In the genomic region with DNA sequence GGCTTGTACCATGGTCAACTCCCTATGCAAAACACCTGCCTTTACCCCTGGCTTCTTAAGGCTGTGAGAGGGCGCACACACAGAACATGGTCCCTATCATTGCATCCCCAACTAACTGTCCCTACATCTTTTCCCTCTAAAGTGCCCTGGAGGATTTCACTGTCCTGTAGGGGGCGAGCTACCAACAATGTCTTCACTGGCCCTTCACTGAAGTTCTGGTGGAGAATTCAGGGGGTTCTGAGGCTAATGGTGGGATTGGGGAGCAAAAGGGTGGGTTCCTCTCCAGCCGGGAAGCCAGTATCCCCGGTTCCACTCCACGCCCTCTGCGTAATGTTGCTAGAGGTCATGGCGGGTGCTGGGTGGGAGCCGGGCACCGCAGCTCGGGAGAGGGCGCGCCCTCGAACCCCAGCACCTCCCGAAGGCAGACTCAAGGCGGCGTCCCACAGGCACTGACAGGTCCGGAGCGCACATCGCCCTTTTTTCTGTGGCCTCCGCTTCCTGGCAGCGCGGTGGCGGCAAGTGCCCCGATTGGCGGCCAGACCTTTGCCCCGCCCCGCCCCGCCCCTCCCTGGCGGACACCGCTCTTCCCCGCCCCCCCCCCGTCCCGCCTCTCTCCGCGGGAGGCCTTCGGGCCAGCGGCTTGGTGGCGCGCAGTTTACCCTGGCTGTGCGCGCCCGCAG, we compare ENCODE assay signal across 24 mouse cellular contexts.
DNase-seq lines count a peak whose midpoint lies in the region; ATAC-seq and TF ChIP-seq lines count a peak whose summit lies in the region.
"Had no signal": no experiment of that assay in that cellular context is flagged by ENCODE, and none has a peak within 500 bp of the region (broad histone marks: within the 10 kb centered on the region; RNA-seq: fewer than 3 reads in every experiment).

No protein-coding gene starts in this region.

- ATAC-seq in CD4-positive, CD25-positive, alpha-beta regulatory T cell, adult 4 months, result no peak
- ATAC-seq: forebrain, embryonic 14.5 days; hindbrain, embryonic 16.5 days; inflammation-experienced regulatory T-cells, adult 6 months had no signal

- no peaks in the 10 kb centered on the region for H3K4me1 ChIP-seq in ES-E14 (ENCODE audit: control insufficient read depth in 2 of 2, insufficient read depth in 2 of 2, low read length in 2 of 2, poor library complexity in 1 of 2)
- H3K4me1 ChIP-seq: embryonic facial prominence, embryonic 15.5 days; forebrain, embryonic 10.5 days; heart, embryonic 13.5 days; hindbrain, embryonic 12.5 days had no signal

- H3K27ac ChIP-seq in ES-E14 (ENCODE audit: insufficient read depth, low read depth, low read length, poor library complexity, severe bottlenecking), result no peak overlapping the region
- H3K27ac ChIP-seq: embryonic facial prominence, embryonic 15.5 days; forebrain, embryonic 10.5 days; heart, embryonic 13.5 days; hindbrain, embryonic 12.5 days had no signal

- H3K9ac ChIP-seq in ES-E14 (ENCODE audit: insufficient read depth, low read depth, low read length, poor library complexity, severe bottlenecking), result peak overlapping the region; percentile 74
- H3K9ac ChIP-seq: embryonic facial prominence, embryonic 15.5 days; heart, embryonic 13.5 days; hindbrain, embryonic 12.5 days had no signal

- in situ Hi-C loops in ES-E14 (cut with MboI; ENCODE audit: low sequenced_read_pairs in 2 of 2, unreplicated experiment in 2 of 2), result no loop called here

- DNase-seq in CD4-positive, CD25-positive, alpha-beta regulatory T cell, adult 2 months (ENCODE audit: low read depth, low spot score), result peak; percentile 0
- DNase-seq in 3134 (ENCODE audit: extremely low read depth, insufficient read length, low spot score) (peak; percentile 4), ES-E14 (ENCODE audit: low read depth, low spot score) (peak; percentile 80)
- peak; percentile 0 for DNase-seq in naive thymus-derived CD4-positive, alpha-beta T cell, adult 2 months (ENCODE audit: low read depth)
- DNase-seq in B cell, adult 2 months, result no peak
- DNase-seq in spleen, postnatal 36 days (ENCODE audit: low spot score in 2 of 2), result no peak
- DNase-seq in urinary bladder, postnatal 10 days (ENCODE audit: low spot score), result no peak
- DNase-seq: adrenal gland, adult 8-10 months; adrenal gland, postnatal 36 days; cerebellum, adult 2 months; cerebellum, postnatal 14 days; embryo, embryonic 11 days; gastrocnemius, postnatal 36 days; heart, adult 11 months; heart, postnatal 36 days had no signal

- peak overlapping the region; percentile 82 for H3K4me3 ChIP-seq in ES-E14 (ENCODE audit: insufficient read depth in 1 of 2, low read depth in 1 of 2, low read length in 2 of 2, poor library complexity in 1 of 2, severe bottlenecking in 1 of 2)
- H3K4me3 ChIP-seq: embryonic facial prominence, embryonic 15.5 days; erythroblast, embryonic 14.5 days; forebrain, embryonic 10.5 days; heart, embryonic 13.5 days; hindbrain, embryonic 12.5 days had no signal

- H3K36me3 ChIP-seq in ES-E14 (ENCODE audit: control insufficient read depth, insufficient read depth, low read length, poor library complexity, severe bottlenecking), result no peaks in the 10 kb centered on the region
- H3K36me3 ChIP-seq: embryonic facial prominence, embryonic 15.5 days; forebrain, embryonic 10.5 days; heart, embryonic 13.5 days; hindbrain, embryonic 12.5 days had no signal

- no peaks in the 10 kb centered on the region for H3K9me3 ChIP-seq in ES-E14 (ENCODE audit: control insufficient read depth, insufficient read depth, low read depth, low read length)

TF ChIP-seq in ES-E14, 5 proteins besides CTCF, POLR2A, EP300 and RAD21:
- TF ChIP-seq CHD2 (IDR thresholded peaks at IDR 0.05; ENCODE audit: low read depth, low read length) (no peak), ZC3H11A (IDR thresholded peaks at IDR 0.05; ENCODE audit: borderline replicate concordance, low read depth, low read length) (no peak), ZNF384 (IDR thresholded peaks at IDR 0.05; ENCODE audit: low read depth, low read length) (no peak), HCFC1 (IDR thresholded peaks at IDR 0.05; ENCODE audit: borderline replicate concordance, insufficient read depth, low read length) (no peak), MAFK (IDR thresholded peaks at IDR 0.05; ENCODE audit: insufficient read depth, low read depth, low read length) (no peak)
TF ChIP-seq in ES-E14: peak in this region for 0.

Comparison
In these comparisons a context has a peak if more than half of its experiments do, and no peak if none do; other contexts are left out.
1. DNase-seq: peak in CD4-positive, CD25-positive, alpha-beta regulatory T cell, adult 2 months (single experiment), 3134 (single experiment), ES-E14 (single experiment) and naive thymus-derived CD4-positive, alpha-beta T cell, adult 2 months (single experiment); none in B cell, adult 2 months (0 of 2), spleen, postnatal 36 days (0 of 2) and urinary bladder, postnatal 10 days (single experiment).